Mouse (Mus musculus): Measurements from ENCODE around the gene Mpi.
A peak's percentile ranks its signal among the peaks of the same experiment; 100 is the strongest.

Gene Mpi

DNA sequence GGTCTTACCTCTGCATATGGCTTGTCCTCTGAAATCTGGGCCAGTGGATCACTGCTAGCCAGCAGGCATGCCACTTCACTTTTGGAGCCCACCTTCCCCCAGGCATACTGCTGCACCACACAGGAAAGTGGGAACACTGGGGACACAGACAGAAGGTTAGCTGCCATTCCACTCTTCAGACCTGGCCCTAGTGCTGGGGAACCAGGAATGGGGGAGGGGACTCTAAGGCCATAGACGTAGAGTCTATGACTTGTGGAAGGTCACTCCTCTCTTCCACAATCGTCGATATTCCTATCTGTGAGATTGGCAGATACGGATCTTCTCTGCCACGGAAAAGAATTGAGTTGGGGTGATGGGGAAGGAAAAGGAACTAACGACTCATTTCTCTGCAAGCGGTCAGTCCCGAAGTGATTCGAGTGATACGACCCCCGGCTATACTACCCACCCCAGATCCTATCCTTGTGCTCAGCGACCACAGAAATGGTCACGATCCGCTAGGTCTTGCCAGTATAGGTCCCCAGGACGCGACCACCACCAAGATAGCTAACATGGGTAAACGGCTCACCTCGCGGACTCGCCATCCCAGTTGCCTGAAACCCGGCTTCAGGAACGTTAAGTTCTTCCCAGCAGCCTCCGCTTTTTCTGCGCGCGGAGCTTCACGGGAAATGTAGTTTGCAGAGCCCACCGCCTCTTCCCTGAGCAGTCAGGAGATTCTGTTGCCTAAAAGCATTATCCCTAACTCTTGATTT is at the start of gene Mpi:
Gene Mpi (minus strand): TSS at position 625 of the 749 bp plus-strand sequence.
- peak; percentile 74 for DNase-seq (ENCODE audit: low spot score)

DNA sequence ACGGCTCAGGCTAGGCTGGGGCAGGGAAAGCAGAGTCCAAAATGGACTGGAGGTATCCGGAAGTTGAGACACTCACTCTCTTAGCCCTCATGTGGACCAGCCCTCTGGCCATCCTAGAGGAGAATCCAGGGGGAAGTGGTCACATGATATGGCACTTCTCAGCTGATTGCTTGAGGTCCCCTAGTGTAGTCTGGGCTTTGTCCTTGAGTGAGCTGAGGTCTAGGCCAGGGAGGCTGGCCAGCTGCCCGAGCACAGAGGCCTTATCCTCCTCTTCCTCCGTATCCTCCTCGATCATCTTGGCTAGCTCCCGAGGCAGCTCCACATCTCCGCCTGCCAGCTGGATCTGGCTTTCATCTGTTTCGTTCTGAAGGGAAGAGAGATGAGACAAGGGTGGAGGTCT is 49.5 kb upstream of the Mpi start:
- no peak for DNase-seq (ENCODE audit: low spot score)

GRCm38 (mm10) chr9:57601353-57601706 is 48.8 kb upstream of the Mpi start:
- no peak for DNase-seq (ENCODE audit: low spot score)

- DNase-seq (ENCODE audit: low spot score) = peak; percentile 75
Observed at GRCm38 (mm10) chr9:57600620-57601352, 48.2 kb upstream of the Mpi start.

DNA sequence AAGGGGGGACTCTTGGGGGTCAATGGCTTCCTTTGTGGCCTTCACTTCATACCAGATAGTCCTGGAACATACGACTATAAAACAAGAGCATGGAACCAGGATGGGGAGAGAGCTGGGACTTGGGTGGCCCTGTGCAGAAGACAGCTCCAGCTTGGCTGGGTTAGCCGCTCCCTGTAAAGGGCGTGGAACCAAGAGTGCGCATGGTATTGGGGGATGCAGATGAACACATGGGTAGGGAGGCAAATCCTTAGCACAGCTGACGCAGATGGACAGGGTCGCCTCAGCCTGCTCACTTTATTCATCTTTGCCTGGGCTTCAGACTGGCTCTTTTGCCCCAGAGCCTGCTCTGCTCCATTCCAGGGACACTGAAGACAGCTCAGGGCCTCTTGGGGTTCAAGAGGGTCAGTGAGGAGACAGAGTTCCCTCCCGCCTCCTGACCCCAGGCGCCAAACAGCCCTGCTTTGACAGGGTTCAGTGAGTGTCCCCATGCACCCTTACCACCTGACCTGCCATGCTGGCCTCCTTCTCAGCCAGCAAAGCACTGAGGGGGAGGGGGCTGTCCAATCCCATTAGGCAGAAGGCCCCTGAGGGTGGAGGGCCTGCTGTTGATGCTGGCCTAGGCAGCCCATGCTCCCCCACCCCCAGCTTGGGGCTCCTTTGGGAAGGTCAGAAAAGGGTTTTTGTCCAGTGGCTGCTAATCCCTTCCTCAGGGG is 46.4 kb upstream of the Mpi start:
- no peak for DNase-seq (ENCODE audit: low spot score)

GRCm38 (mm10) chr9:57597929-57598382 is 45.4 kb upstream of the Mpi start:
- DNase-seq (ENCODE audit: low spot score) = no peak

DNA sequence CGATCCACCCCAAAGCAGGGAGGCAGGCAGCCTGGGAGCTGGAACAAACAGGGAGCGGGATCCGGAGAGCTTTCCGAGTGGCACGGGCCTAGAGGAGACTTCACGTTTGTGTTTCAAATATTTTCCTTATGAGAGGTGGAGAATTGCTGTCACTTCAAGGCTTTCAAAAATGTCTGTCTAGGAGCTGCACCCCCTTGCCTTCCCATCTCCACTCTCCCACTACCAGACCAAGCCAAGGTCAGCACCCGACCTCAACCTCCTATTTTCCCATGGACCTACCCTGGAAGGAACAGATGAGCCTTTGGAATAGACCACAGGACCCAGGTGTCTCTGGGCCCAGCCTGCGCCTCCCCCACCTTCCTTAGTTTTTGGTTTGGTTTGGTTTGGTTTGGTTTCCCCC is 44.7 kb upstream of the Mpi start:
- no peak for DNase-seq (ENCODE audit: low spot score)

GRCm38 (mm10) chr9:57594174-57594509 is 41.6 kb upstream of the Mpi start:
- no peak for DNase-seq (ENCODE audit: low spot score)

GRCm38 (mm10) chr9:57593454-57594173 is 41.1 kb upstream of the Mpi start:
- DNase-seq (ENCODE audit: low spot score) = peak; percentile 54

DNA sequence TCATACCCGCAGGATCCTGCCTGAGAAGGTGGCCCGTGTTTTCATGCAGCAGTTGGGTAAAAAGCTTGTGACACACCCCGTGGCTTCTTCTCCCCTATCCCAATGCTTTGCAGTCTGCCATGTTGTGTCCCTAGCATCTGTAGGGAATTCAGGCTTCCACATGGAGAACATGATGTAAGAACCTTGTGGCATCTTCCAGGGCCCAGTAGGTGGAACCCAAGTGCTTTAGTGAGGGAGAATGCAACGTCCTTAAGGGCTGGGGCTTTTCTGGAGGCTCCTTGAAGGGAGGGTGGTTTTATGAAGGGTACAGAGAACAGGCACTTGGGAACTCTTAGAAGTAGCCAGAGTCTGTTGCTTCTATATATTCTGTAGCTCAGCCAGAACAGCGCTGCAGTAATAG is 38.2 kb upstream of the Mpi start:
- no peak for DNase-seq (ENCODE audit: low spot score)

DNA sequence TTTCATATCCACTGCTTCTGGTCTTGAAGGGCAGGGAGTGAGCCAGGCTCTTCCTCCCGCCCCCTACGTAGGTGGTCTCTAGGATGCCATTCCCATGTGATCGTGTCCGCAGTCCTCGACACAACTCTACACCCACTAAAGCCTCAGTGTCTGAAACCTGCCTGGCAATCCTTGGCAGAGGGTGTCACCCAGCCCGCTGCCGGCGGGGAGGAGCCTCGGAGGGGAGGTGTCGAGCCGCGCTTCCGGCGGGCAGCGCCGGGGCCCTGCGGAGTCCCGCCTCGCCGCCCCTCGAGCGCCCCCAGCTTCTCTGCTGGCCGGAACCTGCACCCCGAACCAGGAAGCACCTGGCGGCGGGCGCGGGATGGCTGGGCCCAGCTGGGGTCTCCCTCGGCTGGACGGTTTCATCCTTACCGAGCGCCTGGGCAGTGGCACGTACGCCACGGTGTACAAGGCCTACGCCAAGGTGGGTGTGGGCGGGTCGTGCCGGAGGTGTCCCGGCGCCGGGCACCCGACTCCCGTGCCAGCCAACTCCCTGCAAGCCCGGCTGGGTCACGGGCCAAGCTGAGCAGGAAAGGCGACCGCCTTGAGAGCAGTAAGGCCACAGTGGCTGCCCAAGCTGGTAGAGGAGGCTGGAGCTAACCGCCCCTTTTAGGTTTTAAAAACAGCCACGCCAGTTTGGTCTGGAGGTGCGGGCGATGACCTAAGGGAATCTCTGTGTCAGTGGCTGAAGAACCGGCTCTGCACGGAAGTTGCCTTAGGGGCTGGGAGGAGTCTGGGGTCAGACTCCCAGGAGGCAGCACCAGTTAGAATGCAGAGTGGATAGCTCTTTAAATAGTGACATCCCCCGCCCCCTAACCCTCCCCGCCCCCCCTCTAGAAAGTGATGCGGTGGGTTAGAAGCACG is 36.9 kb upstream of the Mpi start, which contains the start of gene Ulk3:
Gene Ulk3 (plus strand): TSS at position 229 of the 903 bp plus-strand sequence.
- DNase-seq (ENCODE audit: low spot score) = peak; percentile 85

DNA sequence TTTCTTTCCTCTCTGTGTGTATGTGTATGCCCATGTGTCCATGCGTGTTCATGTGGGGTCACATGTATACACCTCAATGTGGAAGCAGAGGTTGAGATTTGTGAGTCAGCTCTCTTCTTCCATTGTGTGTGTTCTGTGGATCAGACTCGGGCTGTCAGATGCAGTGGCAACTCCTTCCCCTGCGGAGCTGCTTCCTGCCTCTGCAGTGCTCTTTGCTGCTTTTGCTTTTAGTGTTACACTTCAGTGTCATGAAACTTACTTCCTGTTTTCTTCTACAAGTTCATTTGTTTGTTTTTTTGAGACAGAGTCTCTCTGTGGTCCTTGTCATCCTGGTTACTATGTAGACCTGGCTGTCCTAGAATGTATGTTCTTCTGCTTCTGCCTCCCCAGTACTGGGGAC is 32.4 kb upstream of the Mpi start:
- DNase-seq (ENCODE audit: low spot score) = no peak

DNA sequence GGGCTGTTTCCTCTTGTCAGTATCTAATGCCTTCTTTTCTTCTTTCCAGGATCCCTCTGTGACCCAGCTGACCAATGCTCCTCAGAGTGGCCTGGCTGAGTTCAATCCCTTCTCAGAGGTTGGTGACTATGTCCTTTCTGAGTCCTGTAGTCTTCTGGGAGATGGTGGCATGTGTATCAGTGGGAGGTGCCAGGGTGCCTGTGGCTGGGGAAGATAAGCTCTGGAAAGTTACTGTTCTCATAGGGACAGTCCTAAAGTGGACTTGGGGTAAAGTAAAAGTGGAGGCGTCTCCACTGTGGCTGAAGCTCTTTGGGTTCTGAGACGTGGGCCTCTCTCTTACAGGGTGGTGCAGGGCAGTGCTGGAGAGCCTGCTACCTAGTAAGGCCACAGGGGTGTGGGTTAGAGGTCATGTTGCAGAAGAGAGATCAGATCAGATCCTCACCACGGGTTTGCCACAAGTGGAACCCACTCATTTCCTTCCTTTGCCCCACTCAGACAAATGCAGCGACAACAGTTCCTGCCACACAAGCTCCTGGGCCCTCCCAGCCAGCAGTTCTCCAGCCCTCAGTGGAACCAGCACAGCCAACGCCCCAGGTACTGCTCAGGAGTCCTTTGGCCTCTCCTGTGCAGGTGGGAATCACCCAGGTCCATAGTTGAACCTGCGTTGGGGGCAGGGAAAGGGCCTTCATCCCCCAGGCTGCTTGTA is 24.7 kb upstream of the Mpi start:
- DNase-seq (ENCODE audit: low spot score) = no peak

DNA sequence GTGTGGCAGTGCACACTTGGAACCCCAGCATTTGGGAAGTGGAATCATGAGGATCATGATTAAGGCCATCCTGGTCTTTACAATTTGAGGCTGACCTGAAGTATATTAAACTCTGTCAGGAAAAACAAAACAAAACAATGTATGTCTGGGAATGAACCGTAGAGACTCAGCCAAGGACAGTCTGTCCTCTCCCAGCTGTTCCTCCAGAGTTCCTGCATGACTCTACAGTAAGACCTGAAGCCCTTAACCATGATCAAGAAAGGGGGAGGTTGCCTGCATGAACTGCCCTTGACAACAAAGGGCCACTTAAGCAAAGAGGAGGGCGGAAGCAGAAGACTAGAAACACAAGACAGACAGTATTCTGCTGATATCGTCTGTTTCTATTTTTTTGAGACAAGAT is 23.0 kb upstream of the Mpi start:
- no peak for DNase-seq (ENCODE audit: low spot score)

DNA sequence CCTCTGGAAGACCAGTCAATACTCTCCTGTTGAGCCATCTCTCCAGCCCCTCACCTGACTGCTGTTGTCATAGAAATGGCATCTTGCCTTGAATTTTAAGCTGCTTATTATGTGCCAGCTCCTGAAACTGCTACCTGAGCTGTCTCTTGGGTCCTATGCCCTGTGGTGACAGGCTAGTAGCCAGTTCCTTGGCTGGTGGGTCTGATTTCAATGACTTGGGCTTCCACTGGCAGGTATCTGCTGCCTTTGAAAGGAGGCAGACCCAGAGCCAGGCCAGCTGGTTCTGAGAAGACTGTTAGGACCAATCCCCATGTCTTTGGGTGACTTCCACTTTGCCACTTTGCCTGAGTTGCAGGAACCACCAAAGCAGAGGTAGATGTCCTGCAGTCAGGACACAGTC is 21.8 kb upstream of the Mpi start:
- DNase-seq (ENCODE audit: low spot score) = no peak

GRCm38 (mm10) chr9:57568500-57568899 is 15.9 kb upstream of the Mpi start:
- DNase-seq (ENCODE audit: low spot score) = no peak

DNA sequence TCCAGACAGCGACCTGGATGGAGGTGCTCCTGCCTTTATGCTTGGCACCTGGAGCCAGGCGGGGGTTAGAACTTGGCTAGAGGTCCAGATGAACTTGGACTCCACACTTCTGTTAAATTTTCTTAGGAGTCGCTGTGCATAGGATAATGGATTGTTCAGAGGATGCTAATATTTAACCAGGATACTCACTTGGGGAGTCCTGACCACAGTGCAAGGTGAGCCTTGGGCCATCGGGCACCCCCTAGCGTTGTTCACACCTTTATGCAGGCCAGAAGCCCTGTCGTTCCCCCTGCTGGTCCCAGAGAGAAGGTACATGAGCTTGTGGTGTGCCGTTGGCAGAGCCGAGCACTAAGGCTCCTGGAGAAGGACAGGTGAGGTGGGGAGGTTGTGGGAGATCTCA is 14.3 kb upstream of the Mpi start:
- DNase-seq (ENCODE audit: low spot score) = no peak

DNA sequence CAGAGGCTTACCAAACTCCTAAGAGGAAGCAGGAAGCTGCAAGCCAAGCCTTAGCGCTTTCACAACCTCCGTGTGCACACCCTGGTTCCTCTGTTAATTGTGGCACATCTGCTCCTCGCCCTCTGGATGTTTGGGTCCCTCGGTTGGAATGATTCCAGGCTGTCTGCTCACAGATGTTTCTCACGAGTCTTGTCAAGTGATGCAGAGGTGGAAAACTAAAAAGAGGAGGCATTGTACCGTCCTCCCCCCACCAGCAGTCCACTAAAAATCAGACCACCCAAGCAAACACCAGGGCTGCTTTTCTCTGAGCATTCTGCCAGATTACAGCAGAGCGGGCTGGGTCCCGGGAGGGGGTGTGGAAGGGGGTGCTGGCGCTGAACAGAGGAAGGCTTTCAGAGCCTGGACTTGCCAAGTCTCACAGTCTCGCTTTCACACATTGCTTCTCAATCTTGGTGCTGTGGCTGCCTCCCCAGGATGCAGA is 13.2 kb upstream of the Mpi start:
- DNase-seq (ENCODE audit: low spot score) = no peak

DNA sequence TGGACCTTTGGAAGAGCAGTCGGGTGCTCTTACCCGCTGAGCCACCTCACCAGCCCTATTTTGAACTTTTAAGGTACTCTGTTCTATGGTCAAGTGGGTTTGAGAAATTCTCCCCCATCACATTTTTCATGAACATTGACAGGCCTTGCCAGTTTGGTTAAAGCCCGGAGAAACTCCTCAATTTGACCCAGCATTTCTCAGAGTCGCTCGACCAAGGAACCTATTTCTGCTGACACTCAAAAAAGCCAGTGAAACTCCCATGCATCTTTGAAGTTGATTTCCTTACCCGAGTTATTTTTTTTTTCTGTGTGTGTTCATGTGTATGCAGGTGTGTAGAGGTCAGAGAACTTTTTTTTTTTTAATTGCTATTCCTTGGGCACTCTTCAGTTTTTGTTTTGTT is 12.0 kb upstream of the Mpi start:
- no peak for DNase-seq (ENCODE audit: low spot score)

- no peak for DNase-seq (ENCODE audit: low spot score)
Observed at GRCm38 (mm10) chr9:57562896-57563372, 10.4 kb upstream of the Mpi start.

Measured in yolk sac, embryonic 10.5 days (tissue).